Mouse (Mus musculus): ENCODE measurements around the gene Ddt.
A peak's percentile ranks its signal among the peaks of the same experiment; 100 is the strongest.

DNA sequence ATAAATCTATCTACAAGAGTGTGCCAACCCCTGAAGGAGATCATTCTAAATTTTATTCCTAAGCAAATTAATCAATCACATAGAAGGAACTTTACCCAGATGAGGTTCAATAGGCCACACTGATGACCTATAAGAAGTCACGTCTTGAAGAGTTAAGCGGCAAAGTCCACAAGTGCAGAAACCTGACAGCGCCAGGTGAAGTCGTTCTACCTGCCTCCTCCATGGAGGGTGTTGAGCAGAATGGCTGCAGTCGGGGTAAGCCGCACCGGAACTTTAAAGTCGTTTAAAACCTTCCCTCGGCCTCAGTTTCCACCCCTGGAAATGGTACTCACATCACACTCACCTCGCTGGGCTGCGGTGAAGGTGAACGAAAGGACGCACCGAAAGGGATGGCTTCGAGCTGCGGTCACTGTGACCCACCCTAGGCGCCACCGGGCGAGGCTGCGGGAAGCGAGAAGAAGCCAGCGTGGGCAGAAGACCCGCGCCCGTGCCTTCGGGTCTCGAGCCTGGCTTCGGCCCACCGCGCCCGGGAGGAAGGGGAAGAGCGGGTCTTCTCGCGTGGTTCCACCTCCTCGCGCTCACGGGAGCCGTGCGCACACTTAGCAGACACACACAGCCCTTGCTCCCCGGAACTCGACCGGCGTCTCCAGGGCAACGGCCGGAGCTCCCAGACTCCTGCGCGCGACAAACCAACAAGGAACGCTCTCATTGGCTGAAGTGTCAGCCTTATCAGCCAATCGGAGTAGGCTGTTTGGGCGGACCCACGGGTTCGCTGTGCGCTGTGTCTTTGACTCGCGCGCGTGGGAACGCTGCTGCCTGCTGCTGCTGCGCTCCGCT, 9.3 kb downstream of the Ddt start, which contains the start of gene Cabin1:
- TF ChIP-seq POLR2A (IDR thresholded peaks at IDR 0.05; ENCODE audit: low read depth, low read length) (peak; percentile 87), CTCF (IDR thresholded peaks at IDR 0.05; ENCODE audit: borderline replicate concordance, insufficient read depth, low read length) (no peak)
